Mouse (Mus musculus): ENCODE measurements around the gene Hoxa11. TPM values are rescaled to one million over a fixed set of nuclear protein-coding genes. Genes with fewer than 3 reads are reported as not detected.

Hoxa11 gene
- polyA plus RNA-seq, 1 experiment from 2014 or later, result not detected

- Histone ChIP-seq H3K27ac (replicated peaks in 1 of 2; ENCODE audit: control insufficient read depth in 1 of 2, insufficient read depth in 1 of 2, low read depth in 2 of 2, low read length in 2 of 2) (no peak overlapping the region), H3K9ac (ENCODE audit: low read length) (no peak overlapping the region), H3K9me3 (ENCODE audit: control insufficient read depth, low read length) (no peaks in the 10 kb centered on the region), H3K4me1 (ENCODE audit: control insufficient read depth in 2 of 2, insufficient read depth in 2 of 2, low read length in 2 of 2) (peaks cover 2 to 6% of the 10 kb centered on the region in 2 experiments; a peak in 1 of 4 replicates), H3K27me3 (ENCODE audit: control insufficient read depth, insufficient read depth, low read length) (peaks cover 99% of the 10 kb centered on the region), H3K4me2 (ENCODE audit: low read length) (no peak overlapping the region), H3K36me3 (ENCODE audit: control insufficient read depth, insufficient read depth, low read length) (no peaks in the 10 kb centered on the region), H3K4me3 (ENCODE audit: control insufficient read depth in 1 of 2, insufficient read depth in 1 of 2, low read depth in 1 of 2, low read length in 2 of 2) (no peak overlapping the region)
- WGBS, result 3% methylated on average over 24 of the region's 24 CpGs
- no peak for ATAC-seq (ENCODE audit: insufficient number of reproducible peaks, insufficient read depth, low FRiP score, low read depth)
Measured at GRCm38 (mm10) chr6:52223939-52224760, 21.5 kb downstream of the Hoxa11 start.

- WGBS, result 19% methylated on average over 13 of the region's 13 CpGs
- no peaks in the 10 kb centered on the region for H3K36me3 ChIP-seq (ENCODE audit: control insufficient read depth, insufficient read depth, low read length)
- no peak overlapping the region for H3K4me2 ChIP-seq (ENCODE audit: low read length)
- peaks cover 2 to 6% of the 10 kb centered on the region in 2 experiments; a peak in 1 of 4 replicates for H3K4me1 ChIP-seq (ENCODE audit: control insufficient read depth in 2 of 2, insufficient read depth in 2 of 2, low read length in 2 of 2)
- no peaks in the 10 kb centered on the region for H3K9me3 ChIP-seq (ENCODE audit: control insufficient read depth, low read length)
- H3K27ac ChIP-seq (replicated peaks in 1 of 2; ENCODE audit: control insufficient read depth in 1 of 2, insufficient read depth in 1 of 2, low read depth in 2 of 2, low read length in 2 of 2), result no peak overlapping the region
- ATAC-seq (ENCODE audit: insufficient number of reproducible peaks, insufficient read depth, low FRiP score, low read depth), result no peak
- no peak overlapping the region for H3K9ac ChIP-seq (ENCODE audit: low read length)
- H3K27me3 ChIP-seq (ENCODE audit: control insufficient read depth, insufficient read depth, low read length), result peaks cover 100% of the 10 kb centered on the region
- no peak overlapping the region for H3K4me3 ChIP-seq (ENCODE audit: control insufficient read depth in 1 of 2, insufficient read depth in 1 of 2, low read depth in 1 of 2, low read length in 2 of 2)
Measured at GRCm38 (mm10) chr6:52222729-52223128, 22.9 kb downstream of the Hoxa11 start.

- no peak for ATAC-seq (ENCODE audit: insufficient number of reproducible peaks, insufficient read depth, low FRiP score, low read depth)
- no peaks in the 10 kb centered on the region for H3K36me3 ChIP-seq (ENCODE audit: control insufficient read depth, insufficient read depth, low read length)
- H3K27me3 ChIP-seq (ENCODE audit: control insufficient read depth, insufficient read depth, low read length), result peaks cover 100% of the 10 kb centered on the region
- H3K4me1 ChIP-seq (ENCODE audit: control insufficient read depth in 2 of 2, insufficient read depth in 2 of 2, low read length in 2 of 2), result peaks cover 2 to 10% of the 10 kb centered on the region in 2 experiments; a peak in 1 of 4 replicates
- H3K4me2 ChIP-seq (ENCODE audit: low read length), result peak overlapping the region; percentile 97
- no peak overlapping the region for H3K27ac ChIP-seq (replicated peaks in 1 of 2; ENCODE audit: control insufficient read depth in 1 of 2, insufficient read depth in 1 of 2, low read depth in 2 of 2, low read length in 2 of 2)
- H3K4me3 ChIP-seq (ENCODE audit: control insufficient read depth in 1 of 2, insufficient read depth in 1 of 2, low read depth in 1 of 2, low read length in 2 of 2), result peak overlapping the region; percentile 12 to 56; a peak in 3 of 4 replicates
- H3K9ac ChIP-seq (ENCODE audit: low read length), result no peak overlapping the region
- H3K9me3 ChIP-seq (ENCODE audit: control insufficient read depth, low read length), result no peaks in the 10 kb centered on the region
- 10% methylated on average over 21 of the region's 21 CpGs for WGBS
Measured at GRCm38 (mm10) chr6:52221993-52222685, 23.5 kb downstream of the Hoxa11 start.

GRCm38 (mm10) chr6:52221337-52221992 lies 24.1 kb downstream of the Hoxa11 start, which contains the start of gene Hoxa7:
Hoxa7 (minus strand) TSS chr6:52221854.
- H3K27ac ChIP-seq (replicated peaks in 1 of 2; ENCODE audit: control insufficient read depth in 1 of 2, insufficient read depth in 1 of 2, low read depth in 2 of 2, low read length in 2 of 2), result no peak within 1 kb of the TSS
- H3K4me2 ChIP-seq (ENCODE audit: low read length), result peak within 1 kb of the TSS; percentile 97
- peak; percentile 57 for ATAC-seq (ENCODE audit: insufficient number of reproducible peaks, insufficient read depth, low FRiP score, low read depth)
- H3K9ac ChIP-seq (ENCODE audit: low read length), result peak within 1 kb of the TSS; percentile 57
- no peaks in the 10 kb centered on the region for H3K36me3 ChIP-seq (ENCODE audit: control insufficient read depth, insufficient read depth, low read length)
- H3K9me3 ChIP-seq (ENCODE audit: control insufficient read depth, low read length), result no peaks in the 10 kb centered on the region
- peaks cover 100% of the 10 kb centered on the region for H3K27me3 ChIP-seq (ENCODE audit: control insufficient read depth, insufficient read depth, low read length)
- H3K4me3 ChIP-seq (ENCODE audit: control insufficient read depth in 1 of 2, insufficient read depth in 1 of 2, low read depth in 1 of 2, low read length in 2 of 2), result peak within 1 kb of the TSS; percentile 56 to 61
- whole genome bisulfite sequencing, result 2% methylated on average over 44 of the region's 46 CpGs
- peaks cover 2 to 14% of the 10 kb centered on the region in 2 experiments; a peak in 1 of 4 replicates for H3K4me1 ChIP-seq (ENCODE audit: control insufficient read depth in 2 of 2, insufficient read depth in 2 of 2, low read length in 2 of 2)

- H3K27ac ChIP-seq (replicated peaks in 1 of 2; ENCODE audit: control insufficient read depth in 1 of 2, insufficient read depth in 1 of 2, low read depth in 2 of 2, low read length in 2 of 2), result no peak overlapping the region
- peak overlapping the region; percentile 56 to 61; a peak in 3 of 4 replicates for H3K4me3 ChIP-seq (ENCODE audit: control insufficient read depth in 1 of 2, insufficient read depth in 1 of 2, low read depth in 1 of 2, low read length in 2 of 2)
- H3K9me3 ChIP-seq (ENCODE audit: control insufficient read depth, low read length), result no peaks in the 10 kb centered on the region
- H3K4me1 ChIP-seq (ENCODE audit: control insufficient read depth in 2 of 2, insufficient read depth in 2 of 2, low read length in 2 of 2), result peaks cover 2 to 14% of the 10 kb centered on the region in 2 experiments; a peak in 1 of 4 replicates
- no peak overlapping the region for H3K9ac ChIP-seq (ENCODE audit: low read length)
- peaks cover 100% of the 10 kb centered on the region for H3K27me3 ChIP-seq (ENCODE audit: control insufficient read depth, insufficient read depth, low read length)
- no peaks in the 10 kb centered on the region for H3K36me3 ChIP-seq (ENCODE audit: control insufficient read depth, insufficient read depth, low read length)
- ATAC-seq (ENCODE audit: insufficient number of reproducible peaks, insufficient read depth, low FRiP score, low read depth), result no peak
- peak overlapping the region; percentile 97 for H3K4me2 ChIP-seq (ENCODE audit: low read length)
- 9% methylated on average over 12 of the region's 12 CpGs for WGBS
Measured at GRCm38 (mm10) chr6:52220865-52221310, 24.7 kb downstream of the Hoxa11 start.

GRCm38 (mm10) chr6:52220003-52220864 lies 25.4 kb downstream of the Hoxa11 start:
- Histone ChIP-seq H3K36me3 (ENCODE audit: control insufficient read depth, insufficient read depth, low read length) (no peaks in the 10 kb centered on the region), H3K4me2 (ENCODE audit: low read length) (no peak overlapping the region), H3K27ac (replicated peaks in 1 of 2; ENCODE audit: control insufficient read depth in 1 of 2, insufficient read depth in 1 of 2, low read depth in 2 of 2, low read length in 2 of 2) (no peak overlapping the region), H3K4me3 (ENCODE audit: control insufficient read depth in 1 of 2, insufficient read depth in 1 of 2, low read depth in 1 of 2, low read length in 2 of 2) (no peak overlapping the region), H3K9me3 (ENCODE audit: control insufficient read depth, low read length) (no peaks in the 10 kb centered on the region), H3K9ac (ENCODE audit: low read length) (no peak overlapping the region), H3K4me1 (ENCODE audit: control insufficient read depth in 2 of 2, insufficient read depth in 2 of 2, low read length in 2 of 2) (peaks cover 2 to 14% of the 10 kb centered on the region in 2 experiments; a peak in 1 of 4 replicates), H3K27me3 (ENCODE audit: control insufficient read depth, insufficient read depth, low read length) (peaks cover 100% of the 10 kb centered on the region)
- no peak for ATAC-seq (ENCODE audit: insufficient number of reproducible peaks, insufficient read depth, low FRiP score, low read depth)
- 19% methylated on average over 32 of the region's 32 CpGs for WGBS
